Mouse (Mus musculus) T-helper 17 cell (primary cell): ENCODE data around the gene Hist1h2ag.

ENCODE experiments used
- in situ Hi-C, 2 experiments: fragments of 300-600 bp; cut with MboI, MseI; formaldehyde crosslinking; loops; 1 replicate in 1 of 2; 2 replicates in 1 of 2; pipeline ENCODE4 v1.15.1; 2025; ENCODE audit warnings: high pct_unique_total_duplicates in 2 of 2

The Hist1h2ag gene

DNA sequence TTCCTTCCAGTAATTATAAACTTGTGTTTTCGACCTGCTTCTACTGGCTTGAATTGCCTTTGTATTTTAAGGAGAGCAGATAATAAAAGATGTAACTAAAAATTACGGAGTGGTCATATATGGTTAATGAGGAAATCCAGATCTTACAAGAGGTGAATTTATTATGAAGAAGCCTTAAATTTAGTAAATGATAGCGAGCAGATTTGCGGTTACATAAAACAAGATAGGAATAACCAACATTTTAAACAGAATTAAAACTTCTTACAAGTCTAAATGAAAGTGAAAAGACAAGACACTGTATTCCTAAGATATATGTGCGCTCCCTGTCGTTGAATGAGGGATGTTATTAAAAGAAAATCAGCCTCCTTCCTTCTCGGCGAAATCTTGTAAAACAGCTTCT, 47.8 kb downstream of the Hist1h2ag start:
- in situ Hi-C loops, result loop anchor here in 1 of 2 experiments (5.0 kb wide), 1 partner anchor 673 kb away; no protein-coding TSS in a partner anchor

DNA sequence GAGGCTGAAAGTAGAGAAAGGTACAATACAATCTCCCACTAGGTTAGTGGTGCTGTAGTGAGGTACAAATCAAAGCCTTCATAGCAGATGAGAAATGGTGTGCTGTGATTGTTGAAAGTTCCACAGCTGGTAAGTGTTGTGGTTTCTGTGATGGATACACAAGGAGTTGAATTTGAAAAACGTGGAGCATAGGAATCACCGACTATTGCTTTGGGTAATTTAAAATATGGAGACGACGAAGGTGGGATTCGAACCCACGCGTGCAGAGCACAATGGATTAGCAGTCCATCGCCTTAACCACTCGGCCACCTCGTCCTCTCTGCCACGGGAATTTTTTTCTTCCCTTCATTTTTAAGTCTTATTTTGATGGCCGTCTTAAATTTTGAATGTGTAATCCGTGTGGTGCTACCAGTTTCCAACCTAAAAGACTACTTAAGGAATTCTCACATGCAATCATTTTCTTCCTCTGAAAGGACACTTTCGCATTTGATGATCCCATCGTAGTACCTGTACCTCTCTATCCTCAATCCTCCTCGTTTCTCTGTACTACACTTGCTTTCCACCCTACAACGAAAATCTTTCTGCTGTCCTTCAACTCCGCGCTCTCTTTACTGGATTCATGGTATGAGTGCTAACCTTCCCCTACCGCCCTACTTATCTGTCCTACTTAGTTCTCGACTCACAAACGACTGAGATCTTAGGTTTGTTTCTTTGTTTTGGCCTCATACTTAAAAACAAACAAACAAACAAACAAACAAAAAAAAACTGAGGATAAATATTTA, 48.6 kb downstream of the Hist1h2ag start:
- in situ Hi-C loops, result loop anchor here in 1 of 2 experiments (5.0 kb wide), 1 partner anchor 672 kb away; no protein-coding TSS in a partner anchor

DNA sequence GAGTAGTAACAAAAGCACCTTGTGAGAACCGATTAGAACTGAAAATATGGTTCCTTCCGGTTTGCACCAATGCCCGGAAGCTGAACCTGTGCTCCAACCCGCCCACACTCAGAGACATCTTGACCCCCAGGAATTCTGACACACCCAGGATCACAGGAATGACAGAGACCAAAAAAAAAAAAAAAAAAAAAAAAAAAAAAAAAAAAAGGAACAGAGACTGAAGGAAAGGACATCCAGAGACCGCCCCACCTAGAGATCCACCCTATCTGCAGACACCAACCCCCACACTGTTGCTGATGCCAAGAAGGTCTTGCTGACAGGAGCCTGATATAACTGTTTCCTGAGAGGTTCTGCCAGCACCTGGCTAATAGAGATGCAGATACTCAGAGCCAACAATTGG, 50.2 kb downstream of the Hist1h2ag start:
- in situ Hi-C loops, result loop anchor here in 1 of 2 experiments (5.0 kb wide), 1 partner anchor 670 kb away; no protein-coding TSS in a partner anchor
